Mouse (Mus musculus) MN1 (cell line): Measurements from ENCODE around the gene Exoc2.

ENCODE experiments used
- DNase-seq: peaks from one replicate; pipeline ENCODE4 v3.0.0-alpha.2; 2016; ENCODE audit warnings: low spot score

The Exoc2 gene

GRCm38 (mm10) chr13:30971047-30971446, 2.8 kb downstream of the Exoc2 start:
- DNase-seq = no peak

- DNase-seq = no peak
Measured at GRCm38 (mm10) chr13:30968311-30968710, 5.6 kb downstream of the Exoc2 start.

GRCm38 (mm10) chr13:30966507-30966911, 7.4 kb downstream of the Exoc2 start:
- peak; percentile 13 for DNase-seq

- DNase-seq = no peak
Measured at GRCm38 (mm10) chr13:30961932-30962331, 12.0 kb downstream of the Exoc2 start.

GRCm38 (mm10) chr13:30960714-30961113, 13.2 kb downstream of the Exoc2 start:
- no peak for DNase-seq

GRCm38 (mm10) chr13:30953580-30953979, 20.3 kb downstream of the Exoc2 start:
- DNase-seq = no peak

GRCm38 (mm10) chr13:30952044-30952443, 21.8 kb downstream of the Exoc2 start:
- DNase-seq = no peak

- DNase-seq = no peak
Measured at GRCm38 (mm10) chr13:30949181-30949580, 24.7 kb downstream of the Exoc2 start.

- no peak for DNase-seq
Measured at GRCm38 (mm10) chr13:30947540-30947939, 26.4 kb downstream of the Exoc2 start, which contains the start of gene Hus1b. Gene Hus1b (minus strand): TSS chr13:30947759.

- no peak for DNase-seq
Measured at GRCm38 (mm10) chr13:30947129-30947528, 26.8 kb downstream of the Exoc2 start.

- no peak for DNase-seq
Measured at GRCm38 (mm10) chr13:30945788-30946187, 28.1 kb downstream of the Exoc2 start.

GRCm38 (mm10) chr13:30932972-30933371, 40.9 kb downstream of the Exoc2 start:
- DNase-seq = no peak

- no peak for DNase-seq
Measured at GRCm38 (mm10) chr13:30931613-30932012, 42.3 kb downstream of the Exoc2 start.

- no peak for DNase-seq
Measured at GRCm38 (mm10) chr13:30929119-30929518, 44.8 kb downstream of the Exoc2 start.

- DNase-seq = no peak
Measured at GRCm38 (mm10) chr13:30924269-30924668, 49.6 kb downstream of the Exoc2 start.

- DNase-seq = no peak
Measured at GRCm38 (mm10) chr13:30921914-30922313, 52.0 kb downstream of the Exoc2 start.

- DNase-seq = no peak
Measured at GRCm38 (mm10) chr13:30913757-30914156, 60.1 kb downstream of the Exoc2 start.

- DNase-seq = no peak
Measured at GRCm38 (mm10) chr13:30913028-30913427, 60.9 kb downstream of the Exoc2 start.

GRCm38 (mm10) chr13:30911931-30912625, 61.8 kb downstream of the Exoc2 start:
- DNase-seq = no peak

- DNase-seq = no peak
Measured at GRCm38 (mm10) chr13:30910889-30911288, 63.0 kb downstream of the Exoc2 start.

- DNase-seq = no peak
Measured at GRCm38 (mm10) chr13:30902286-30902685, 71.6 kb downstream of the Exoc2 start.

- DNase-seq = peak; percentile 25
Measured at GRCm38 (mm10) chr13:30901387-30902041, 72.4 kb downstream of the Exoc2 start.

GRCm38 (mm10) chr13:30894015-30894634, 79.8 kb downstream of the Exoc2 start:
- DNase-seq = no peak
